Comparison of ENCODE assay signal across 38 mouse cellular contexts in the genomic region with DNA sequence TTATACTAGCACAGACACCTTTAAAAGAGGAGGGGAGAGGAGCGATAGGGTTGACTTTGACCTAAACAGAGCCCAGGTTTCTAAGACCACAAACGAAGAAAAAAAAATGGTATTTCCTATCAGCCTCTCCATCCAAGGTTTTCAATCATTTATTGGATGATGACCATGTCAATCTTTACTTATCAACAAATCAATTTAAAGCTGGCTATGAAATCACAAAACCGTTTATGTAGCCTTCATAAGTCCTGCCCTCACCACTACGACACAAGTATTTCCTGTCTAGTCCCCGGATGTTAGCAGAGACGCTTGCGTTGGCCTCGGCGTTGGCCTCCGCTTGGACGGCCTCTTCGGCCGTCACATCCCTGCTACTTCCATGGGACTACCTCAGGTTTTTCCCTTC. TPM values are rescaled to one million over a fixed set of nuclear protein-coding genes. Genes with fewer than 3 reads are reported as not detected.
"Had no signal": no experiment of that assay in that cellular context is flagged by ENCODE, and none has a peak within 500 bp of the region (broad histone marks: within the 10 kb centered on the region; RNA-seq: fewer than 3 reads in every experiment).

TSS of gene Gm6268 (plus strand) at position 301 of the 400 bp plus-strand sequence.

- H3K27me3 ChIP-seq: limb, embryonic 12.5 days; limb, embryonic 13.5 days; limb, embryonic 15.5 days; liver, embryonic 12.5 days; liver, embryonic 13.5 days; liver, embryonic 15.5 days; lung, embryonic 15.5 days; midbrain, embryonic 12.5 days; midbrain, embryonic 13.5 days; midbrain, embryonic 15.5 days had no signal

- H3K4me2 ChIP-seq: limb, embryonic 12.5 days; limb, embryonic 13.5 days; limb, embryonic 15.5 days; liver, embryonic 11.5 days; liver, embryonic 12.5 days; liver, embryonic 13.5 days; liver, embryonic 15.5 days; lung, embryonic 14.5 days; lung, embryonic 15.5 days; midbrain, embryonic 11.5 days; midbrain, embryonic 12.5 days; midbrain, embryonic 13.5 days; midbrain, embryonic 15.5 days had no signal

- DNase-seq: left cerebral cortex, postnatal 4 days; liver; liver, embryonic 13.5 days; liver, postnatal 0 days; lung, adult 18-20 months; lung, adult 2 months; lung, embryonic 14.5 days; lung, postnatal 10 days; lung, postnatal 14 days; lung, postnatal 36 days; lung, postnatal 4 days; midbrain, embryonic 14.5 days had no signal

- ATAC-seq: liver, embryonic 12.5 days; liver, postnatal 0 days; lung, postnatal 0 days; midbrain, embryonic 13.5 days; midbrain, embryonic 15.5 days; midbrain, embryonic 16.5 days had no signal

- H3K27ac ChIP-seq: left cerebral cortex, adult 2 months; limb, embryonic 10.5 days; limb, embryonic 12.5 days; limb, embryonic 13.5 days; limb, embryonic 15.5 days; liver, embryonic 12.5 days; liver, embryonic 13.5 days; liver, embryonic 14.5 days; liver, embryonic 15.5 days; lung, embryonic 15.5 days; macrophage; midbrain, embryonic 10.5 days; midbrain, embryonic 12.5 days; midbrain, embryonic 13.5 days; midbrain, embryonic 15.5 days had no signal

- H3K9ac ChIP-seq: limb, embryonic 12.5 days; limb, embryonic 13.5 days; limb, embryonic 15.5 days; liver, embryonic 12.5 days; liver, embryonic 13.5 days; liver, embryonic 14.5 days; liver, embryonic 15.5 days; liver, postnatal 0 days; lung, embryonic 14.5 days; lung, embryonic 15.5 days; midbrain, embryonic 12.5 days; midbrain, embryonic 13.5 days; midbrain, embryonic 15.5 days had no signal

- H3K36me3 ChIP-seq: limb, embryonic 10.5 days; limb, embryonic 12.5 days; limb, embryonic 13.5 days; limb, embryonic 15.5 days; liver, embryonic 12.5 days; liver, embryonic 13.5 days; liver, embryonic 15.5 days; lung, embryonic 15.5 days; midbrain, embryonic 10.5 days; midbrain, embryonic 12.5 days; midbrain, embryonic 13.5 days; midbrain, embryonic 15.5 days had no signal

- H3K9me3 ChIP-seq: limb, embryonic 10.5 days; limb, embryonic 12.5 days; limb, embryonic 13.5 days; limb, embryonic 15.5 days; liver, embryonic 12.5 days; liver, embryonic 13.5 days; liver, embryonic 15.5 days; lung, embryonic 15.5 days; megakaryocyte, embryonic 14.5 days; midbrain, embryonic 10.5 days; midbrain, embryonic 12.5 days; midbrain, embryonic 13.5 days; midbrain, embryonic 15.5 days had no signal

- H3K4me1 ChIP-seq: limb, embryonic 10.5 days; limb, embryonic 12.5 days; limb, embryonic 13.5 days; limb, embryonic 15.5 days; liver, embryonic 12.5 days; liver, embryonic 13.5 days; liver, embryonic 15.5 days; lung, embryonic 15.5 days; megakaryocyte, embryonic 14.5 days; midbrain, embryonic 10.5 days; midbrain, embryonic 12.5 days; midbrain, embryonic 13.5 days; midbrain, embryonic 15.5 days had no signal

- H3K4me3 ChIP-seq: left cerebral cortex, adult 2 months; limb, embryonic 10.5 days; limb, embryonic 12.5 days; limb, embryonic 13.5 days; limb, embryonic 15.5 days; liver, embryonic 12.5 days; liver, embryonic 13.5 days; liver, embryonic 15.5 days; lung, embryonic 15.5 days; megakaryocyte, embryonic 14.5 days; midbrain, embryonic 10.5 days; midbrain, embryonic 12.5 days; midbrain, embryonic 13.5 days; midbrain, embryonic 15.5 days; myocyte had no signal

RNA-seq across cellular contexts. Expression of gene Gm6268, which starts in this region (rescaled TPM):
- polyA plus RNA-seq: limb, embryonic 10.5 days; limb, embryonic 11.5 days; limb, embryonic 12.5 days; limb, embryonic 13.5 days; limb, embryonic 14.5 days; limb, embryonic 15.5 days; liver, adult 2 months; liver, embryonic 11.5 days; liver, embryonic 12.5 days; liver, embryonic 13.5 days; liver, embryonic 14.5 days; liver, embryonic 15.5 days; liver, embryonic 16.5 days; liver, postnatal 0 days; lung, adult 2 months; lung, embryonic 14.5 days; lung, embryonic 15.5 days; lung, embryonic 16.5 days; lung, postnatal 0 days; macrophage; midbrain, embryonic 10.5 days; midbrain, embryonic 11.5 days; midbrain, embryonic 12.5 days; midbrain, embryonic 13.5 days; midbrain, embryonic 14.5 days; midbrain, embryonic 15.5 days; midbrain, embryonic 16.5 days; midbrain, postnatal 0 days; myocyte had no signal
